Mouse (Mus musculus) frontal cortex, postnatal 10 days (tissue): ENCODE results near the gene Ptger1.

Source experiments
- DNase-seq, 2 experiments: peaks; one replicate each; pipeline ENCODE4 v3.0.0; 2022; ENCODE audit warnings: low spot score in 2 of 2, mixed read lengths in 1 of 2

The Ptger1 gene

DNA sequence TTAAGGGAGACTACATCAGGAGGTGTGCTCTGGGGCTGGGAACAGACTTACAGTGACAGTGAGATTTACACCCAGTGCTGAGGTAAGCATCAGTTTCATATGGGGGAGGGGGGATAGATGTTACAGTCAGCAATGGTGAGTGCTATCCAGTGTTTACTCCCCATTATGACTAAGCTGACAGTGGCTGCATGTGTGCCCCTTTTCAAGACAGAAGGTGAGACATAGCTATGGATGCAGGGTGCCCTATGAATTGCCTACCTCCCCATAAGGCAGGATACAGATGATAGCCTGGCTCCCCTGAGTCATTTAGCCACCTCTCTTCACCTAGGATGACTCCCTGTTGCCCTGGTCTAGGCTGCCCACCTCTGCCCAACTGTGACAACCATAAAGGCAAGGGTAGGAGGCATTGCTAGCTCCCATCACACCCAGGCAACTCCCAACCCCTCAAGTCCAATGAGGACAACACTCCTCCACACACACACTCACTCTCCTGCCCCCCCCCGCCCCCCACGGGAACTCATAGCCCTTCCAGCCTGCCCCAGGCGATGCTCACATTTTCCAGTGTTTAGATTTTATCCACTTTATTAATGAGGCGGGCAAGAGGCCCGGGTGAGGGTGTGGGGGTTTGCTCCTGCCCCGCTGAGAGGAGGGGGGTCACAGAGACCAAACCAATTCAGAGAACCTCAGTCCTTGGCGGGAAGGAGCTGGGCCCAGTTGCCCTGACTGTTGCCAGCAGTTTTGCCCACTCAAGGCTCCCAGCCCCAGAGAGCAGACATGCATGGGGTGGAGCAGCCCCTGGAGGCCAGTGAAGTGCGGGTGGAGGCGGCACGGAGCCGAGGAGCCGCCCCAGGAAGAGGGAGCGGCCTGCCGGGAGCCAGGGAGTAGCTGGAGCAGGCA lies at the start of gene Ptger1:
Gene Ptger1 (plus strand): TSS at position 710 of the 897 bp plus-strand sequence.
- no peak for DNase-seq

DNA sequence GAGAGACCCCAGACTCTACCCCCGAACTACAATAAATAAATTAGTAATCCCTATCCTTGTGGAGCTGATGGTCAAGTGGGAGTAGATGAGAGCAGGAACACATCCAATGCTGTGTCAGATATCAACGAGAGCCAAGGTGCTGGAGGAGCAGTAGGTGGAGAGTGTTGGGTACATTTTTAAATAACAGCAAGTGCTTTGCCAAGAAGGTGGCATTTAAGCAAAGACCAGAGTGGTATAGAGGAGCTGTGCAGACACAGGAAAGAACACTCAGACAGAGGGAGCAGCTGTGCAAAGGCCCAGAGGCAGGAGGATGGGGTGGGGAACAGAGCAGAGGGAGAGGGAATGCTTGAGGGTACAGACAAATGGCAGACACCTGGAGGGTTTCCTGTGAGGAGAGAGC lies 49.4 kb upstream of the Ptger1 start:
- no peak for DNase-seq

DNA sequence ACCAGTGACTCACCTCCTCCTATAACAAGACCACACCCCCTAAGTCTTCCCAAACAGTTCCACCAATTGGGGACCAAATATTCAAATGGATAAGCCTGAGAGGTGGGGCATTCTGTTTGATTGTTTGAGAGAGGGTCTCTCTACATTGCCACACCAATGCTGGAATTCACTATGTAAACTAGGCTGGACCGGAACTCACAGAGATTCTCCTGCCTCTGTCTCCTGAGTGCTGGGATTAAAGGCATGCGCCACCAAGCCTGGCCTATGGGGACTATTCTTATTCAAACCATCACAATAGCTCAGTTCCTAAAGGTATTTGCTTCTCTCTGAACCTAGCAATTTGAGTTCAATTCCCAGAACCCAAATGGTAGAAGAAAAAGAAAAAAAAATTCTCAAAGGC lies 47.9 kb upstream of the Ptger1 start:
- DNase-seq, result no peak

DNA sequence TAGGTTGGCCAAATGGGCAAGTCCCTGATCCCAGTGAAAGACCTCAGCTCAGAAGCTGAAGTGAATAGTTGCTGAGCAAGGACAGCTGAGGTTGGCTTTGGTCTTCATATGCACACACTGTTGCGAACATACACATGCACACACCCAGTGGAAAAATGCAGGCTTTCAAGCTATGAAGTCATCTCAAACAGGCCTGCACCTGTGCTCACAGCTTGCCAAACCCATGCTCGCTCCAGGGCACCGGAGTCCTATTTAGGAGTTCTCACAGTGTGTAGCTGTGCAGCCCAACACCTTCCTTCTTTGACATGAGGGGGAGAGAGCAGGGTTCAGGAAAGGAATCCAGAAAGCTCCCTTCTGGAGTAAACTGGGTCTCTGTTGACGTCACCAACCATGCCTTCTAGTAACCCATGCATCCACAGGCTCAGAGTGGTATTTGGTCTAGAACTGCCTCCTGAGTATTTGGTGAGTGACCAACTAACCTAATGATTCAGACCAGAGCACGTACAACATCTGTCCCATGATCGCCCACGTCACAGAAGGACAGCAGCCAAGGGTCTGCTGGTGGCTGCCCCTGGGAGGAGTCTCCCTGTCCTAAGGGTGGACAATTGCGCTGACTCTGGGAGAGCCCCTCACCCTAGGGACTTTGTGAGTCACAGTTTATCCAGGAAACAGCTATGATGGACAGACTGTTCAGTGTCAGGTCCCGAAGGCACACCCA lies 46.8 kb upstream of the Ptger1 start:
- DNase-seq, result no peak

DNA sequence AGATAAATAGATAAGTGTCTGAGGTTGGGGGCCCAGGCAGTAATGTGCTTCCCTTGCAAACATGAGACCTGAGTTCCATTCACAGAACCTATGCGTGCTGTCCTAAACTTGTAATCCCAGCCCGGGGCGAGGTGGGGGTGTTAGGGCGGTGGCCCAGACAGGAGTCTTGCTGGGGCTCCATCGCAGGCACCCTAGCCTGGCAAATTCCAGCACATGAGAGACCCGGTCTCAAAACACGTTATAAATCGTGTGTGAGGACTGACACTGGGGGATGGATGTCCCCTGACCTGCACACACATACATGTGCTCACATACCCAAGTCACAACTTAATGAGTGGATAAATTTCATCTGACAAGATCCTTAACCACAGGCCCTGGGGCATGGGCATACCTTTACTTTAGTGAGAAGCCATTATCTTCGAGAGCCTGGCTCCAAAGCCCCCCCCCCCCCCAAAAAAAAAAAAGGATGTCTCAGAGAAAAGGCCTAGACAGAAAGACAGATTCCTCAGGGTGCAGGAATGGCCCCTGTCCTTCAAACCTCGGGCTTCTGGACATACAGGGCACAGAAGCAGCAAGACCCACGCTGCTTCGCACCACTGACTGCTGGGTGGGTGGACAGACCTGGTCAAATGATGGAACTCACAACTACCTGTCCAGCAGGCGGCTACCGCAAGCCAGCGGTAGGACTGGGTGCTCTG lies 44.6 kb upstream of the Ptger1 start:
- no peak for DNase-seq

DNA sequence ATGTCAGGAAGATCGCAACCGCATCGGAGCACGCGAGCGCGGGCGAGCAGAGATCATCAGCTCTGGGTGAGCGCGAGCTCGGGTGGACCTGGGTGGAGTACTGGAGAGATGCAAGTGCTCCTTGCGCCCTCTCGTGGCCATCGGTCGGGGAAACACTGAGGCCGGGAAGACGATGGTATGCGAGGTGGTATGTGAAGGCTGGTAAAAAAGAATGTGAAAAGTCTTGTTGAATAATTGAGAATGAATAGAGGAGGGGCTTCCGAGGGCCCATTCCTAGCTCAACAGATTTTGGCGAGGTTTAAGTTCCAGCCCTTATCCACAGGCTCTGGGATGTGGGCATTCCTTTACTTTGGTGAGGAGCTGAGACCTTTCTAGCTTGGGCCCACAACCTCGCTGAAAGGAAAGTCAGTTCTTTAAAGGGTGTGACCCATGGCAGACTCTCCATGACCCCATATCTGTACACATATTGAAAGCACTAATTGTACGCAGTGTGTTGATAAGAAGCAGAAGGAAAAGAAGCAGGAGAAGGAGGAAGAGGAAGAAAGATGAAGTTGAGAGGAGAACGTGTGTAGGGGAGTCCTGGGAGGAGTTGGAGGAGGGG lies 44.0 kb upstream of the Ptger1 start:
- peak; percentile 77 to 87 for DNase-seq

DNA sequence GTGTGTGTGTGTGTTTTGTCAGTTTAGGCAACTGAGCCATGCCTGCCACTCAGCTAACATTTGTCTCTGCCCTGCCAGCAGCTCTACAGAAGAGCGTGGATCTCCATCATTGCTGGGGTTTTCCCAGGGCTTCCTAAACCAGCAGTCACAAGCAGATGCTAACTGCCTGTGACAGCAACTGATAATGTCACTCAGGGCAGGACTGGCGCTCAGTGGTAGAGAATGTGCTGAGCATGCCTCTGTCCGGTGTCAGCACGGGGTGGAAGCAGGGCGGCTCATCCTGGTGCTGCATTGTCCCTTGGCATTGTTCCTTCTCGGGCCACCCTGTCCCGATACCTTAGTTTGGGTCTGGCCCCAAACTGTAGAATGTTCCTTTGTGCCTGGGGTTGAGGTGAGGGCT lies 42.9 kb upstream of the Ptger1 start:
- no peak for DNase-seq

DNA sequence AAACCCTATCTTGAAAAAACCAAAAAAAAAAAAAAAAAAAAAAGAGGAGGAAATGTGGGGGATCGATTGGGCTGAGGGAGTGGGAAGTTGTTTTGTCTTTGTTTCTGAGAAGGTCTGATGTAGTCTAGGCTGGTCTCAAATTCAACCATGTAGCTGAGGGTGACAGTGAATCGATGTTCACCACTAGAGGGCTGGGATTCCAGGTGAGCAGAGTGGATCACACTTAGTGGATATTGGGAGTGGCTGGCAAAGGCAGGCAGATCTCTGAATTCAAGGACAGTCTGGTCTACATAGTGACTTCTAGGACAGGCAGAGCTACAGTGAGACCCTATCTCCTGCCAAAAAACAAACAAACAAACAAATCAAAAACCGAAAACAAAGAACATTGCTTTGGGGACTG lies 41.7 kb upstream of the Ptger1 start:
- DNase-seq, result no peak

DNA sequence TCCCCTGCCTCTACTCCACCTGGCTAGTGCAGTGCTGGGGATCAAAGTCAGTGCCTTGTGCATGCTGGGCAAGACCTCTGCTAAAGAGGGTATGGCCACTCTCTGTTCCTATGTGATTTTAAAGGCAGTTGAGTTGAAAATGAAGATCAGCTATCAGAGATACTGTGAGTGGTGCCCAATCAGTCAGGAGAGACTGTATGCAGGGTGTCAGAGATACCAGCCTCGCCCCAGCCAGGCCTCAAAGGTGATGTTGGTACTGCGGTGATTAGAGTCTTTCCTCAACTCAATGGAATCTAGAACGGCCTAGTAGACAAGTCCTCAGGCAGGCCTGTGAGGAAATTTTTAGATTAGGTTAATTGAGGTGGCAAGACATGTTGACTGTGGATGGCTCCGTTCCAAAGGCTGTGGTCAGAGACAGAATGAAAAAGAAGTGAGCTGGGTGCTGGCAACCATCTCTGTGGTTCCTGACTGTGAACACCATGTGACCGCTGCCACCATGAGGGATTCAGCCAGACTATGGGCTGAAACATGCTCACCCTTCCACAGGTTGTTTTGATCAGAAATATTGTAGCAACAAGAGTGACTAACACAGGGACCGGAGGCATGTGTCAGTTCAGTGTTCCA lies 40.7 kb upstream of the Ptger1 start:
- no peak for DNase-seq

DNA sequence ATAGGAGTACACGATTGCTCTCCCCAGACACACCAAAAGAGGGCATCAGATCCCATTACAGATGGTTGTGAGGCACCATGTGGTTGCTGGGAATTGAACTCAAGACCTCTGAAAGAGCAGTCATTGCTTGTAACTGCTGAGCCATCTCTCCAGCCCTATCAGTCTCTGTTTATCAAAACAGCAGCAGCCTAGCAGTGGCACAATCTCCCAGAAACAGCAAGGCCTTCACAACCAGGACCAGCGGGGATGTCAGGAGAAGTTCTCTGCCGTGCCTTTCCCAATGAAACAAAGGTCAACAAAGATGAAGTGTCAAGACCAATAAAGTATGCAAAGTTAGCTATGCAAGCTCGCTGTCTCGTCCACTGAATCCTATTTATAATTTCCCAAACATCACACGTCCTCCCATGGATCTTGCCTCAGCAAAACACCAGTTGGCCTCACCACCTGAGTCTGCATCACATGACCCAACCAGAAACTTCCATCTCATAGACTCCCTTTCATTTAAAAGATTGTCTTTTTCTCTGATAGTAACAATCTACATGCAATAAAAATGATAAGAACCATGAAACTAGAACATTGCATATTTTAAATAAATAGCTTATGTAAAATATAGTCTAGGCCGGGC lies 34.3 kb upstream of the Ptger1 start:
- DNase-seq, result no peak

DNA sequence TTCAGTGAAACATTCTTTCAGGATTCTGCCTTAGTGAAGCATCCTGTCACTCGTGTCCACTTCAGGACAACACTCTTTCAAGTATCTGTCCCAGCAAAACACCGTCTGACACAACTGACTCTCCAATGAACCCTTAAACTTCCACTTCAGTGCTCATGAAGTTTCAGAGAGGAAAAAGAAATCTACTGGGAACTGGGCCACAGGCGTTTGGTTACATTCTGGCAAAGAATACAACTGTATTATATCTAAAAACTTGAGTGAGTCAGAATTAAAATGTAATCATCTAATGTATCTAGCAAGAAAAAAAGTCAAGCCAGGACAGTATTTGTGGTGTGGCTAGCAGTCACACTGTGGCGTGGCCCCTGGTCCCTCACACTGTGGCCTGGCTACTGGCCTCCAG lies 27.6 kb upstream of the Ptger1 start:
- DNase-seq, result no peak

DNA sequence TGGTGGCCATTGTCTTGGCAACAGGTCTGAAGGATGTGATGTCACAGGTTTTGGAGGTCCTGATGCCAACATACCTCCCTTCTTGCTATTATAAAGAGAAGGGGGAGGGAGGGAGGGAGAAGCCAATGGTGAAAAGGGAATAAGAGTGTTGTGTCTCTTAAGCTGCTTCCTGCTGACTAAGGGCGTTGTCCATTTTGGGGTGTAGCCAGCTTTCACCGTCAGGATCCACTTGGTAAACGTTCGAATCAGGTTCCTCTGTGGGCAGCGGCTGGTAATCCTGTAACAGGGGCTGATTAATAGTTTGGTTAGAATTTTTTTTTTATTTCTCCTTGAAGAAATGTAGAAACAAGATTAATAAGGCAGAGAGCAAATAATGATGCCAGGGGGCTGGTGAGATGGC lies 26.8 kb upstream of the Ptger1 start:
- DNase-seq, result no peak

DNA sequence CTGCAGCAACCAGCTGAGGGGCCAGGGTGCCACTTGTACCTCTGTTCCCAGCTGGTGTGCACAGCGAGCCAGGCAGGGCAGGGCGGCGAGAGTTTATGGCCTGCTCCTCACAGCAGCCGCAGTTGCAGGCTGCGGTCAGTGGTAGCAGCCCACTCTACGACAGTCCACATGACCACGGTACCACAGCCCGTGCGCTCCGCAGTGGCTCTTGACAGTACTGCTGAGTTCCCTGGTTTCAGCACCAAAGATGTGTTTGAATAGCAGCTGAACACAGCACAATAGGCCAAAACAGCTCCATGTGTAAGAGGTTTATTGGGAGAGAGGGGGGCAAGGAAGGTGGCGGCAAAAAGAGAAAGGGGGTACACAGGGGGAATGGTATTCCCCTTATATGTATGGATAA lies 19.0 kb upstream of the Ptger1 start:
- no peak for DNase-seq

DNA sequence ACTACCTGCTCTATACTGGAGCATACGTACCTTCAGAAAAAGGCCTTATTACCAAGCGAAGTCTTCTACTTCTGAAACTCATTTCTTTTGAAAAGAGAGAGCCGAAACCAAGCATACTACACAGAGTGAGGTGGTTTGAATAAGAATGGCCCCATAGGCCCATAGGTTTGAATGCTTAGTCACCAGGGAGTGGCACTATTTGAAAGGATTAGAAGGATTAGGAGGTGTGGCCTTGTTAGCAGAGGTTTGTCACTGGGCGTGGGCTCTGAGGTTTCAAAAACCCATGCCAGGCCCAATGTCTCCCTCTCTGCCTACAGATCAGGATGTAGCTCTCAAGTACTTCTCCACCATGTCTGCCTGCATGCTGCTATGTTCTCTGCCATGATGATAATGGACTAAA lies 18.4 kb upstream of the Ptger1 start:
- no peak for DNase-seq

DNA sequence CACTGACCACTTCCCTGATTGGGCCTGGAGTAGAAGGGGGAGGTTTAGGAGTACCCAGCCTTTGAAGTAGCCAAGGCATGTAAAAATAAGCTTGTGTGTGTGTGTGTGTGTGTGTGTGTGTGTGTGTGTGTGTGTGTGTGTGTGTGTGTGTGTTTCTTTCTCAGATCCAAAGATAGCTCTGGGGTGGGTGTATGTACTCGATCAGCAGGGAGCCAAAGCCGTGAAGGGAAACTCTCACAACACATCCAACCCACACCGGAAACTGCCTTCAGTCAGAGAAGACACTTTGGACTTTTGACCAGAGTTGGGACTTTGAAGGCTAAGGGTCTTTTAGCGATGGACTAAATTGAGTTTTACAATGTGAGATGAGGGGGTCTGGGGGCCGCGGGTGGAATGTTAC lies 16.8 kb upstream of the Ptger1 start:
- no peak for DNase-seq

DNA sequence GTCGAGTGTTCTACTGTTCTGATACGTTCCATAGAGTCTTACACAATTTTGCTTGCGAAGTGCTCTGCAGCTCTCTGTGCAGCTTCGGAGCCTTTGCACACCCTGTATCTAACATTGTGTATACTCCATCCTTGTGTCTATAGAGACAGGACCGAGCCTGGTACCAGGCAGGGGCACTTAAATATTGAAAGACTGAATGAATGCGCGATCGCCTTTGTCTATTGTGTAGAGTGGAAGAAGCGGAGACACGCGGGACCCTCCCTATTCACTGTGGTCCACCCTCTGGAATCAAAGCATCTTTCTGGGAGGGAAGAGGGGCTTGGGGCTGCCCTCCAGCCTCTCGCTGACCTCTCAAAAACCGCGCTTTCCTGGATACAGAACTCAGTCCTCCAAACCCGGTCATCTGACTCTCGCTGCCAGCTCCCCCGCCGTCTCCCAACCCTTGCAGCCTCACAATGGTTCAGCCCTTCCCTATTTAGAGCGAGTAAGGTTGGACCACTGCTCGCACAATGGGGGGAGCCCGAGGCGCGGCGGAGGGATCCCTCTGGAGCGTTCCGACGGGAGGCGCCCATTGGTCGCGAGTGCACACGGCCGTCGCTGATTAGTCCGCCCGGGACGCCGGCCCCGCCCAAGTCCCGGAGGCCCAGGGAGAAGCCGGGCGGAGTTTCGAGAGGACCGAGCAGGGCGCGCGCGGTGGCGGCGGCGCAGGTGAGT lies 14.3 kb upstream of the Ptger1 start, which contains the start of gene Gipc1:
Gene Gipc1 (plus strand): TSS at position 648 of the 714 bp plus-strand sequence.
- DNase-seq, result peak; percentile 95 to 96

DNA sequence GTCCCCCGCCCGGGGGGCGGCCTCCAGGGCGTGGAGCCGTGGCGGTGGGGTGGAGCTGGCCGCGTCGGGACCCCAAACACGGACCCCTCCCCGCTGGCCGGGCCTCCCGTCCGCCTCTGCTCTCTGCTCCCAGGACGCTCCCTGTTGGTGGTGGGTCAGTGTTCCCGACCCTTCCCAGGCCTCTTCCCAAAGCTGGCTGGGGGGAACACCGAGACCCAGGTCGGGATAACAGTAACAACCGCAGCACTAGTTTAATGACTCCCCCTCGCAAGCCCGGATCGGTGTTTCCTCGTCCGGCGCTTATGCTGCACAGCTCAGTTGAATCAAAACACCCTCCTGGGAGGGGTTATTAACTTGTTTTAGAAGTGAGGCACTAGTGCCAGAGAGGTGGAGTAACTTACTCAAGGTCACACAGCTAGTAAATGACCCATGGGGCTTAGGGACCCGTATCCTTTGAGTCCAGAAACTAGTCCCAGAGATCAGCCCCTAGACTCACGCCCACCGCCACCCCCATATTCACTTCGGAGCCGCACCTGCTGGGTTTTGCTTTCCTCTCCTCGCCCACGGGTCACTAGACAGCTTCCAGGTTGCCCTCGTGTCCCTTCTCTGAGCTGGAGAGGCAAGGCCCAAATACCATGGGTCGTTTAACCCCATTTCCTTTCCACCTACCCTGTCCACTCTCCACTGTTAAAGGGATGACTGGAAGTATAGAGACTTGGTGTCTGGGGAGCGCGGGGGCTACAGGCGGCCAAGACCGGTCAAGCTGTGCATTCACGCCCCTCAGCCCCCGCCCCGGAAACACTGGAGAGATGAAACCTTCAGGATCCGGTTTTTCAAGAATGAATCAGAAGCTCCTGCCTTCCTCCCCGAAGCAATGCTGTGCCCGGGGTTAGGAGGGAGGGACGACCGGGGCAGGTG lies 13.5 kb upstream of the Ptger1 start:
- no peak for DNase-seq

DNA sequence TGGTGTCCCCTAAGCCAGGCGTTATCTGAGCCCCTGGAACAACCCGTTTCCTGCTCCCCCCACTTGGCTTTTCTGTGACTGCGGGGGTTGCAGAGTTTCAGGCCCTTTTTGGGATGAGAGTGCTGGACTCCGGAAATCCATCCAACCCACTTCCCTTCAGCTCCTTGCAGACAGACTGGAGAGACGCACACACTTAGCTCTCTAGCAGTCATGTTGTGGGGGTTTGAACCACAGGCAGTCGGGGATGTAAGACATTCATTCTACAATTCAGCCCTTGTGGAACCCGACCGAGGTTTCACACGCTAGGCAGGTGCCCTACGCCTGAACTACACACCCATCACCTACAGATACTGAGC lies 12.8 kb upstream of the Ptger1 start:
- no peak for DNase-seq

DNA sequence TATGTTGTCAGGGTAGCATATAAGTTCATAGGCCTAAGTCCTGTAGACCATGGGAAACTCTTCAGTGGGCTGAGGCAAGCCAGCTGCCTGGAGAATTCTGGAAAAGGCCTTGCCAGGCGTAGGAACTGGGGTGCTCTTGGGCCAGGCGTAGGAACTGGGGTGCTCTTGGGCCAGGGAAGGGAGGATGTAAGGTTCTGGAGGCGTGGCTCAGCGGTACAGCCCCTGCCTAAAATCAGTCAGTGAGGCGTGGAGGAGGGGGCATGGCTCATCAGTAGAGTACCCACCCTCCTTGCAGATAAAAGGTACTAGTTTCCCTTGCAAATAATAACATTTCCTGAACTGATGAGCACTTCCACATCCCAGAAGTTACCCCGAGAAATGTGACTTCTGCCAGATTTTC lies 11.8 kb upstream of the Ptger1 start:
- DNase-seq, result no peak
